Mouse (Mus musculus) embryo, embryonic 11.5 days (tissue): Measurements from ENCODE around the gene Efnb3.

Experiments
- DNase-seq: peaks from one replicate; pipeline ENCODE4 v3.0.0-alpha.2; 2012; ENCODE audit warnings: low read depth, low spot score

Gene Efnb3

DNA sequence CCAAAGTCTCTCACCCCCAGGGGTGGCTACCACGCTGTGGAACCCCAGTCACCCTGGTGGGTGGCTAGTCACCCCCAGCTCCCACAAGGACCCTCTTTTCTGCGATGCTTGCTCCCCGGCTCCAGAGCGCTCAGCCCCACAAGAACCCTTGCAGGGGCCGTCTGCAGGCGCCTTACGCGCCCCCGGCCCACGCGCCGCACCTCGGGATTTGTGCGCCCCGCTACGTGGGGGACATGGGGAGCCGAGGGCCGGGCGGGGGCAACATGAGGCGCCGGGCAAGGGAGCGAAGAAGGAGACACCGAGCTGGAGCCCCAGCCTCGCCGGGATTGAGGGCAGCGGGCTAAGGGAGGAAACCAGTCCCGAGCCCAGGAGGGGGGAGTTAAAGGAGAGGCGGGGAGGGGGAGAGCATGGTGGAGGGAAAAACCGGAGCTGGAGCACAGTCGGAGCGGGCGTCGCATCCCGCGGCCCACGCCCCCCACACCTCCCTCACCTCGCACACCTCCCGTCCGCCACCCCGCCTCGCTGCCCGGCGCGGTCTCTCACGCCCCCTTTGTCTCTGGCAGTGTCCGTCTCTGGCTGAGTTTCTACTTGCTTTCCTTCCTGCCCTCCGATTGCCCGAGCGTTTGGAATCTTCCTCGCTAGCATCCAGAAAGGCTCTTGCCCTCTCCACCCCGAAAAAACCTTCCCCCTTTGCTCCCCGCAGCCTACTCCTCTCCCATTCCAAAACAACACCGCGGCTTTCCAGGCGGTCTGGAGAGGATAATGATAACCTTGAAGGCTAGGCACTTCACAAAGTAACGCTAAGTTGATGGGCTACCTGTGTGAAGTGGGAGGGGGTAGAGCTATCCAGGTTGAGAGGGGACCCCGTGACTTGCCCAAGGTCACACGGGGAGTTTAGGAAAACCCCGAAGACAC, at the start of gene Efnb3:
Gene Efnb3 (minus strand): TSS at position 355 of the 915 bp plus-strand sequence.
- peak; percentile 62 for DNase-seq

- DNase-seq, result no peak
Observed at GRCm38 (mm10) chr11:69609416-69609815, 49.4 kb upstream of the Efnb3 start.

- no peak for DNase-seq
Observed at GRCm38 (mm10) chr11:69608525-69608924, 48.5 kb upstream of the Efnb3 start.

- DNase-seq, result no peak
Observed at GRCm38 (mm10) chr11:69606832-69607231, 46.8 kb upstream of the Efnb3 start.

GRCm38 (mm10) chr11:69606491-69606795, 46.4 kb upstream of the Efnb3 start:
- no peak for DNase-seq

- DNase-seq, result peak; percentile 66
Observed at GRCm38 (mm10) chr11:69605726-69606490, 45.9 kb upstream of the Efnb3 start, which contains the start of gene Atp1b2. Gene Atp1b2, minus strand, starts transcription at chr11:69605942.

DNA sequence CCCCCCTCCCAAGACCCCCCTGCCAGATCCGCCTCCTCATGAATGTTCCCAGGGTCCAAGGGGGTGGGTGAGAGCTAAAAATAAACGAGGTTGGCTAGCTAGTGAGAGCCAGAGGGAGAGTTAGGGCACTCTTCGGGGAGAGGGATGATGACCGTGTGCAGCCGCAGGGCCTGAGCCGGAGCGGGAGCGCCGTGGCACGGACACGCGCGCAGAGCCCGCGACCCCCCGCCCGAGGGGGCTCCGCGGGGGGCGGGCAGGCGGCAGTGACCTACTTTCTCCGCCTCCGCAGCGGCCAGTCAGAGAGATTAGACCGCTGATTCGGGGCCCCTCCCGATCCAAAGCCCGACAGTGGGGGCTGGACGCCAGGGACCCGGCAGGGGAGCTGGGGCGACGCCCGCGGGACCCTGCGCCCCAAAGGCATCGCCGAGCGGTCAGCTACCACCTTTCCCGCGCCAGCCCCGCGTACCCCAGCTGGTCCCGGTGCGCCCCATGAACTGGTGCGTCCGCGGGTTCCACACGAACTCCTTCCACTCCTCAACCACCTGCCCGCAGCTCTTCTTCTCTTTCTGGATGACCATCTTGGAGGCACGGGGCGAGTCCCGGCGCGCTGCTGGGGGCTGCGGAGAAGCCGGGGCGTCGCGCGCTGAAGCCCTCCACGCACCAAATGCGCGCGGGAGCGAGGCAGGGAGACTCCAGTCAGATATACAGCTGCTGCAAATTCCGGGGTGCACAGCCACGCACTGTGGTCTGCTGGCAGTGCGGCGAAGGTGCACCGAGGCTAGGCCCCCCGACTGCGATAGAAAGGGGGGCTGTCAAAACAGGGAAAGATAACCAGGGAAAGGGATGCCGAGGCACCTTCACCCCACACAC, 45.0 kb upstream of the Efnb3 start:
- no peak for DNase-seq

DNA sequence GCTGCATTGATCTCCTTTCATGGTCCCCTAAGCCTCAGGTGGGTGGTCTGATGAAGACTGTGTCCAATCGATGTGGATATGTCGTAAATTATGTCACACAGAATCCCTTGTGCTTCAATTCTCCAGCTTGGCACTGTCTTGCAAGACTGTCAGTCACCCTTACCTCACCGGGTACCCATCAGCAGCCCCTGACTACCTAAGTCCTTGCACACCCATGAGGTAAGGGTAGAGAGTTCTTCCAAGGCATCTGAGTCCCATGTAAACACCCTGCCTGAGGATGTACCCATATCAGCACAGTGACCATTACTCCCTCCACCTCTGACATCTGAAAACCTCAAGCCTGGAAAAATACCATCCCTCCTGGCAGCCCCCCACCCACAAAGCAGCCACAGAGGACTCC, 44.3 kb upstream of the Efnb3 start:
- DNase-seq, result no peak

DNA sequence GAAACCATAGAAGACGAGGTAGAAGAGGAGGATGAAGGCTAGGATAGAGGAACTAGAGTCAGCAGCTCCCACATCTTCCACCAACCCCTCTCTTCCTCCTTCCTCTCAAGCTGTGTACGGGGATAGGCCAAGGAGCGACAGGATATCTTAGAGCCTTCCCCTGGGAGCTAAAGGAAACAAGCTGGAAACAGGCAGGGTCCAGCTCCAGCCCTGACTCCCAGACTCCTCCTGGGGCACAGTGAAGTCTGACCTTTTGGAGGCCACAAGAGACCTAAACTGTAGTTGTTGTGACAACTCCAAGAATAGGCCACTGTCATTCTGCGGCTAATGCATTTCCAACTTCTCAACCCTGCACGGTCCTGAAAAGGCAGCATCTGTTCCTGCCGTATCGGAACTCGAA, 43.5 kb upstream of the Efnb3 start:
- DNase-seq, result no peak

- DNase-seq, result no peak
Observed at GRCm38 (mm10) chr11:69601768-69602167, 41.8 kb upstream of the Efnb3 start.

- DNase-seq, result no peak
Observed at GRCm38 (mm10) chr11:69600098-69600497, 40.1 kb upstream of the Efnb3 start.

GRCm38 (mm10) chr11:69599436-69599835, 39.4 kb upstream of the Efnb3 start:
- no peak for DNase-seq

GRCm38 (mm10) chr11:69594853-69595252, 34.8 kb upstream of the Efnb3 start:
- DNase-seq, result no peak

GRCm38 (mm10) chr11:69592799-69593198, 32.8 kb upstream of the Efnb3 start:
- DNase-seq, result no peak

DNA sequence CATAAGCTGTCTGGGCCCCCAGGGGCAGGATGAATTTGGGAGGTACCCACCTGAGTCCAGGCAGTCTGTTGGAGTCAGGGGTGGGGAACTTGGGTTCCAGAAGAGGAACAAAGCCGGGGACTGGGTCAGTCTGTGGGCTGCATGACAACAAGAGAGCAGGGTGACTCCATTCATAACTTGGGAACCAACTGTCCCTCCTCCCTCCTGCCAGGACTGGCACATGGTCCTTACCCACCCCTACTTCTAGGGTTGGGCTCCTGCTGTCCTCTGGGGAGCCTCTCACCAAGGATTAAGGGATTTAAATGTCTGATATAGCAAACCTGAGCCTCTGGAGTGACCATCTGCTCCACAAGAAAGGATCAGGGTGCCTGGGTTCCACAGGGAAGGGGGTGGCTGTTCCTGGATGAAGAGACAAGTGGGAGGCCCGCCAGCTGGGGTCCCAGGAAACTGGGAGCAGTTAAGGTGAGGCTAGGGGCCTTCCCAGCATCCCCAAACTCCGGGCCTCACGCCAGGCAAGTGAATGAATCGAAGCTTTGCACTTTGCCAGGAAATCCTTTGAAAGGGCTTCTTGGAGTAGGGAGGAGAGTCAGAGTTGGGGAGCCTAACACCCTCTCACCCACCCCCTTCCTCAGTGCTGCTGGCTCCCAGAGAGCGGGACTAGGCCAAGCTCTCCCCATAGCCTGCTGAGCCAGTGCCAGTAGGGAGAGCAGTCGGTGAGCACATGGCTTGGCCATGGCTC, 32.1 kb upstream of the Efnb3 start:
- DNase-seq, result no peak

DNA sequence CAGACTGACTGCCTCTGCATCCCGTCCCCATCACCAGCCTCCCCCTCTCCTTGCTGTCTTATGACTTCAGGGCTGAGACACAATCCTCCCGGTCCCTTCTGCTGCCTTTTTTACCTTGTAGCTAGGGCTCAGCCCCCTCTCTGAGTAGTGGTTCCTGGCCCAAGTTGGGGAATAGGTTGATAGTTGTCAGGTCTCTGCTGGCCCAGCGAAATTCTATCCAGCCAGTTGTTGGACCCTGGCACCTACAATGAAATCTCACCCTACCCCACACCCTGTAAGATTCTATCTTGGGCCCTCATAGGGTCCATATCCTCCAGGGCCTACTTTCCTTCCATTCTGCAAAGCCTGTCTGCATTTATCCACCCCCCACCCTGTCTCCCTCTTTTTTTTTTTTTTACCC, 31.4 kb upstream of the Efnb3 start:
- no peak for DNase-seq

DNA sequence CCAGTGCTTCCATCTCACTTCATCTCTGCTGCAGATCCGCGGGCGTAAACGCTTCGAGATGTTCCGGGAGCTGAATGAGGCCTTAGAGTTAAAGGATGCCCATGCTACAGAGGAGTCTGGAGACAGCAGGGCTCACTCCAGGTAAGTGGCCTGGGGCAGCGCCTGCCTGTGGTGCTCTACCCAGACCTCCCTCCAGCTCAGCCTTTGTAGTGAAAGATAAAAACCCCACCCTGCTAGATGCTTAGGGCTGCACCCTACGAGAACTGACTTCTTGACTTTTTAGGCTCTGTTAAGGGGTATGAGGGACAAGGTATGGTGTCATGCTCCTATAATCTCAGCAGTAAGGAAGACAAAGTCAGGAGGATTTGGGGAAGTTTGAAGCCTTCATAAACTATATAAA, 30.6 kb upstream of the Efnb3 start:
- no peak for DNase-seq

- no peak for DNase-seq
Observed at GRCm38 (mm10) chr11:69589207-69589834, 29.3 kb upstream of the Efnb3 start.

GRCm38 (mm10) chr11:69585718-69586325, 25.8 kb upstream of the Efnb3 start:
- DNase-seq, result no peak

DNA sequence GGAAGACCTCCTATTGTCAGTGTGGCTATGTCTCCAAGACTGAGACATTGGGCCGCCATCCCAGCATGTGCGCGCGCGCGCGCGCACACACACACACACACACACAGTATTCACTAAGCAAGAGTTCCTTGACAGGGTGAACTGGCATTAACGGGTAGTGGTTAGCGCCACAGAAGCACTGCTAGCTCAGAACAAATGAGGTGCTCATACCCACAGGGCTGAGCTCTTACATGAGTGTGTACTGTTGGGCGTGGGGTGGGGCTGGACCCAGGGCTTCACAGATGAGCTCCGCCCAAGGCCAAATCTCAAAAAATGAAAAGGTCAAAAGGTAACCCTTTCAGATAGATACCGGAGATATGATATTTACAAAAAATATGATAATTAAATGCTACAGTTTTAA, 24.9 kb upstream of the Efnb3 start:
- no peak for DNase-seq
